Mouse (Mus musculus): Measurements from ENCODE around the gene Apbb1ip. TPM values are rescaled to one million over a fixed set of nuclear protein-coding genes. Genes with fewer than 3 reads are reported as not detected.

Gene Apbb1ip
- polyA plus RNA-seq, 1 experiment from 2014 or later: 0.65 TPM

- Histone ChIP-seq H3K36me3 (no peaks in the 10 kb centered on the region), H3K4me1 (no peaks in the 10 kb centered on the region), H3K27ac (no peak overlapping the region), H3K4me3 (no peak overlapping the region), H3K9ac (no peak overlapping the region), H3K4me2 (replicated peaks) (no peak overlapping the region), H3K9me3 (peaks cover 21% of the 10 kb centered on the region; the same call in 1 of the 2 replicates), H3K27me3 (replicated peaks) (no peaks in the 10 kb centered on the region)
- no peak for ATAC-seq (ENCODE audit: low FRiP score, low read depth)
- WGBS: 78% methylated on average over 2 of the region's 2 CpGs
Measured at GRCm38 (mm10) chr2:22799430-22800041, 25.6 kb downstream of the Apbb1ip start.

DNA sequence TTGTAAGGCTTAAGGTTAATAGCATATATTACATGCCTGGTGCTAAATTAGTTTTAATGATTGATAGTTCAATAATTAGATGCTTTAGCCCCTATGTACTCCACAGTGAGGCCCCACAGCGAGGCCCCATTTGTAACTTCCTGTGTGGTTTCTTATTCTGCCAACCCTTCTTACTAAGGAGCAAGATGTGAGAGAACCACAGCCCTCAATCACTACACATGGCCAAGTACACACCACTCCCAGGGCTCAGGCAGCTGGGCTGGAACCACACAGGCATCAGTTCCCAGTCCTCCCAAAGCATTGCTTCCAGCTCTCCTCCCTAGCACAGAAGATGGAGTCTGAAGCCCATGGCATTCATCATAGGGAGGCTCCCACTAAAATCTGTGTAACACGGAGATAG lies 31.7 kb downstream of the Apbb1ip start:
- Histone ChIP-seq H3K9ac (no peak overlapping the region), H3K36me3 (no peaks in the 10 kb centered on the region), H3K4me3 (no peak overlapping the region), H3K9me3 (no peaks in the 10 kb centered on the region), H3K4me2 (replicated peaks) (no peak overlapping the region), H3K27ac (no peak overlapping the region), H3K27me3 (replicated peaks) (no peaks in the 10 kb centered on the region), H3K4me1 (no peaks in the 10 kb centered on the region)
- 89% methylated on average over 2 of the region's 2 CpGs for WGBS
- ATAC-seq (ENCODE audit: low FRiP score, low read depth): no peak

GRCm38 (mm10) chr2:22806576-22806975 lies 32.7 kb downstream of the Apbb1ip start:
- Histone ChIP-seq H3K4me2 (replicated peaks) (no peak overlapping the region), H3K27ac (no peak overlapping the region), H3K4me1 (no peaks in the 10 kb centered on the region), H3K4me3 (no peak overlapping the region), H3K9ac (no peak overlapping the region), H3K36me3 (no peaks in the 10 kb centered on the region), H3K27me3 (replicated peaks) (no peaks in the 10 kb centered on the region), H3K9me3 (no peaks in the 10 kb centered on the region)
- WGBS: 97% methylated on average over 1 of the region's 1 CpGs
- ATAC-seq (ENCODE audit: low FRiP score, low read depth): no peak

- Histone ChIP-seq H3K27me3 (replicated peaks) (no peaks in the 10 kb centered on the region), H3K9me3 (no peaks in the 10 kb centered on the region), H3K4me3 (no peak overlapping the region), H3K4me2 (replicated peaks) (no peak overlapping the region), H3K9ac (no peak overlapping the region), H3K4me1 (no peaks in the 10 kb centered on the region), H3K36me3 (no peaks in the 10 kb centered on the region), H3K27ac (no peak overlapping the region)
- ATAC-seq (ENCODE audit: low FRiP score, low read depth): no peak
- WGBS: 53% methylated on average over 1 of the region's 1 CpGs
Measured at GRCm38 (mm10) chr2:22807312-22807711, 33.4 kb downstream of the Apbb1ip start.

DNA sequence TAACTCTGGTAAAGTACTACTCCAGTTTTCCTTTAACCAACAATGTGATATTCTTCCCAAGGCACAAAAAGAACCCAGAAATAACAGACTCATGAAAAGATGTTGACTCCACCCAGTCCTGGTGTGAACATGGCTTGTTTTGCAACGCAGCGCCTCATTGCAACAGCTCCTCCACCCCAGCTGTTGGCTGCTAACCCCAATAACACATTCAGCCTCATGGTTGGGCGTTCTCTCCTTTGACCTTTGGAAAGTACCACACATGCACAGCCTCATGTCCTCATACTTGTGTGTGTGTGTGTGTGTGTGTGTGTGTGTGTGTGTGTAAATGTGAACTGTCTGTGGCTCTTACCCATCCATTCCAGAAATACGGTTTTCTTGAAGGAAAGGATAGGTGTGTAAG lies 37.0 kb downstream of the Apbb1ip start:
- H3K4me3 ChIP-seq: no peak overlapping the region
- no peaks in the 10 kb centered on the region for H3K36me3 ChIP-seq
- H3K27me3 ChIP-seq (replicated peaks): no peaks in the 10 kb centered on the region
- H3K4me1 ChIP-seq: no peaks in the 10 kb centered on the region
- ATAC-seq (ENCODE audit: low FRiP score, low read depth): no peak
- 87% methylated on average over 4 of the region's 4 CpGs for WGBS
- H3K9me3 ChIP-seq: no peaks in the 10 kb centered on the region
- H3K4me2 ChIP-seq (replicated peaks): no peak overlapping the region
- no peak overlapping the region for H3K27ac ChIP-seq
- H3K9ac ChIP-seq: no peak overlapping the region

DNA sequence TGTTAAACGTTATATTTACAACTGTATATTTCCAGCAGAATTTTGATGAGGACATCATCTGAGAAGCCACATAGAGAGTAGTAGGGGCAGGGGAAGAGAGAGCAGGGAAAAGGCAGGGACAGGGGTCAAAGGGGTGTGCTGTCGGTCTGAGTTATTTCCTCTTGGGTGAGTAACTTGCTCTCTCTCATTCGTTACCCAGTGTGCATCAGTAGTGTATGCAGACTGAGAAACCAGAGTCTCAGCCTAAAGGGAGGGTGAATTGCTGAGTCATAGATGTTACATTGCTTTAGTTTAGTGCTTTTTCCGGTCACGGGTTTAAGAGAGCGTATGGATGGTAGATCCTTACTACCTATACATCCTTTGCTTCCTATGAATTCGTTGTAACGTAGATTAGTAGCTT lies 37.6 kb downstream of the Apbb1ip start:
- H3K4me2 ChIP-seq (replicated peaks): no peak overlapping the region
- 87% methylated on average over 8 of the region's 8 CpGs for WGBS
- H3K27ac ChIP-seq: no peak overlapping the region

GRCm38 (mm10) chr2:22813921-22814320 lies 40.0 kb downstream of the Apbb1ip start:
- Histone ChIP-seq H3K9ac (no peak overlapping the region), H3K27ac (no peak overlapping the region), H3K27me3 (replicated peaks) (no peaks in the 10 kb centered on the region), H3K4me1 (no peaks in the 10 kb centered on the region), H3K36me3 (no peaks in the 10 kb centered on the region), H3K4me2 (replicated peaks) (no peak overlapping the region), H3K4me3 (no peak overlapping the region), H3K9me3 (no peaks in the 10 kb centered on the region)
- no peak for ATAC-seq (ENCODE audit: low FRiP score, low read depth)
- WGBS: 82% methylated on average over 5 of the region's 5 CpGs

More for the DNA sequence above, 37.6 kb downstream of the Apbb1ip start:
- ATAC-seq (ENCODE audit: low FRiP score, low read depth): no peak
- H3K4me1 ChIP-seq: no peaks in the 10 kb centered on the region
- H3K9me3 ChIP-seq: no peaks in the 10 kb centered on the region
- no peaks in the 10 kb centered on the region for H3K27me3 ChIP-seq (replicated peaks)
- H3K9ac ChIP-seq: no peak overlapping the region
- H3K36me3 ChIP-seq: no peaks in the 10 kb centered on the region
- H3K4me3 ChIP-seq: no peak overlapping the region

- 95% methylated on average over 2 of the region's 2 CpGs for WGBS
- Histone ChIP-seq H3K27me3 (replicated peaks) (no peaks in the 10 kb centered on the region), H3K9me3 (no peaks in the 10 kb centered on the region), H3K4me2 (replicated peaks) (no peak overlapping the region), H3K4me3 (no peak overlapping the region), H3K36me3 (no peaks in the 10 kb centered on the region), H3K9ac (no peak overlapping the region), H3K4me1 (no peaks in the 10 kb centered on the region), H3K27ac (no peak overlapping the region)
- no peak for ATAC-seq (ENCODE audit: low FRiP score, low read depth)
Measured at GRCm38 (mm10) chr2:22815674-22816073, 41.8 kb downstream of the Apbb1ip start.

GRCm38 (mm10) chr2:22816231-22816630 lies 42.3 kb downstream of the Apbb1ip start:
- ATAC-seq (ENCODE audit: low FRiP score, low read depth): no peak
- Histone ChIP-seq H3K36me3 (no peaks in the 10 kb centered on the region), H3K9ac (no peak overlapping the region), H3K27ac (no peak overlapping the region), H3K4me1 (no peaks in the 10 kb centered on the region), H3K9me3 (no peaks in the 10 kb centered on the region), H3K27me3 (replicated peaks) (no peaks in the 10 kb centered on the region), H3K4me2 (replicated peaks) (no peak overlapping the region), H3K4me3 (no peak overlapping the region)
- 68% methylated on average over 1 of the region's 1 CpGs for WGBS

- no peak overlapping the region for H3K4me2 ChIP-seq (replicated peaks)
- H3K36me3 ChIP-seq: no peaks in the 10 kb centered on the region
- no peak overlapping the region for H3K9ac ChIP-seq
- no peak overlapping the region for H3K4me3 ChIP-seq
- no peaks in the 10 kb centered on the region for H3K4me1 ChIP-seq
- H3K27ac ChIP-seq: no peak overlapping the region
- no peaks in the 10 kb centered on the region for H3K9me3 ChIP-seq
- 83% methylated on average over 2 of the region's 2 CpGs for WGBS
- no peak for ATAC-seq (ENCODE audit: low FRiP score, low read depth)
- H3K27me3 ChIP-seq (replicated peaks): no peaks in the 10 kb centered on the region
Measured at GRCm38 (mm10) chr2:22822293-22822692, 48.4 kb downstream of the Apbb1ip start.

- H3K4me1 ChIP-seq: no peaks in the 10 kb centered on the region
- no peaks in the 10 kb centered on the region for H3K27me3 ChIP-seq (replicated peaks)
- H3K4me2 ChIP-seq (replicated peaks): no peak overlapping the region
- no peak overlapping the region for H3K9ac ChIP-seq
- no peak overlapping the region for H3K4me3 ChIP-seq
- no peak for ATAC-seq (ENCODE audit: low FRiP score, low read depth)
- H3K9me3 ChIP-seq: no peaks in the 10 kb centered on the region
- H3K27ac ChIP-seq: no peak overlapping the region
- 84% methylated on average over 4 of the region's 4 CpGs for WGBS
- no peaks in the 10 kb centered on the region for H3K36me3 ChIP-seq
Measured at GRCm38 (mm10) chr2:22845514-22845913, 71.6 kb downstream of the Apbb1ip start.

DNA sequence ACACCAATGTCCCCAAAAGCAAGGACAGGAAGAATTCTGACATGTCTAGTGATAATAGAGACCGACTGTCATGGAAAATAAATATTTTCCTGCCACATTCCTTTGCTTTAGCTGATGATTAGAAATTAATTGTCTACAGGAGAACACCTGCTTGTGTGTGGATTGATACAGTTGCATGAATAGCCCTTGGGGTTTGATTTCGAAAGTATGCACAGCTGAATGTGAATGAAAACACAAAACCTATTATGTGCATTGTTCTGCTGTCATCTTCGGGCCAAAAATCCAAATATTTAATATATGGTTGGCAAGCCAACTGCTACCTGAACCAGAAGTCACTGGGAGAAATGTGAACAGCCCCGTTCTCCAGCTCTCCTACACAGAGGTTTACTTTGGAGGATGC lies 78.0 kb downstream of the Apbb1ip start:
- Histone ChIP-seq H3K9ac (no peak overlapping the region), H3K4me3 (no peak overlapping the region), H3K4me2 (replicated peaks) (no peak overlapping the region), H3K9me3 (no peaks in the 10 kb centered on the region), H3K4me1 (no peaks in the 10 kb centered on the region), H3K27ac (no peak overlapping the region), H3K27me3 (replicated peaks) (no peaks in the 10 kb centered on the region), H3K36me3 (no peaks in the 10 kb centered on the region)
- no peak for ATAC-seq (ENCODE audit: low FRiP score, low read depth)
- 84% methylated on average over 4 of the region's 4 CpGs for WGBS

- H3K27me3 ChIP-seq (replicated peaks): no peaks in the 10 kb centered on the region
- H3K9ac ChIP-seq: no peak overlapping the region
- no peak overlapping the region for H3K27ac ChIP-seq
- H3K9me3 ChIP-seq: no peaks in the 10 kb centered on the region
- H3K4me1 ChIP-seq: no peaks in the 10 kb centered on the region
- ATAC-seq (ENCODE audit: low FRiP score, low read depth): no peak
- H3K4me2 ChIP-seq (replicated peaks): no peak overlapping the region
- H3K4me3 ChIP-seq: no peak overlapping the region
- H3K36me3 ChIP-seq: no peaks in the 10 kb centered on the region
- WGBS: 39% methylated on average over 3 of the region's 3 CpGs
Measured at GRCm38 (mm10) chr2:22857501-22857900, 83.6 kb downstream of the Apbb1ip start.

All from neural tube, embryonic 12.5 days (tissue).